Mouse (Mus musculus) left cerebral cortex, adult 11 months (tissue): ENCODE results near the gene 4921530L21Rik.

ENCODE experiments used
- DNase-seq: peaks from one replicate; pipeline ENCODE4 v3.0.0; 2022; ENCODE audit warnings: low spot score

The 4921530L21Rik gene

GRCm38 (mm10) chr14:95880954-95881353 is at the start of gene 4921530L21Rik:
Gene 4921530L21Rik, plus strand, starts transcription at chr14:95881254.
- DNase-seq = no peak

- DNase-seq = no peak
Observed at GRCm38 (mm10) chr14:95833866-95834265, 47.2 kb upstream of the 4921530L21Rik start.

GRCm38 (mm10) chr14:95862981-95863380 is 18.1 kb upstream of the 4921530L21Rik start:
- no peak for DNase-seq

- DNase-seq = no peak
Observed at GRCm38 (mm10) chr14:95865676-95866416, 15.2 kb upstream of the 4921530L21Rik start.

GRCm38 (mm10) chr14:95872020-95872419 is 9.0 kb upstream of the 4921530L21Rik start:
- DNase-seq = no peak

GRCm38 (mm10) chr14:95876785-95877510 is 4.1 kb upstream of the 4921530L21Rik start:
- peak; percentile 74 for DNase-seq

- no peak for DNase-seq
Observed at GRCm38 (mm10) chr14:95877548-95877947, 3.5 kb upstream of the 4921530L21Rik start.

GRCm38 (mm10) chr14:95899458-95899857 is 18.4 kb downstream of the 4921530L21Rik start:
- DNase-seq = no peak

GRCm38 (mm10) chr14:95904591-95905095 is 23.6 kb downstream of the 4921530L21Rik start:
- DNase-seq = no peak

- peak; percentile 62 for DNase-seq
Observed at GRCm38 (mm10) chr14:95913293-95913692, 32.2 kb downstream of the 4921530L21Rik start.

GRCm38 (mm10) chr14:95926742-95927141 is 45.7 kb downstream of the 4921530L21Rik start:
- DNase-seq = no peak

- DNase-seq = no peak
Observed at GRCm38 (mm10) chr14:95927810-95928785, 47.0 kb downstream of the 4921530L21Rik start.
